Mouse (Mus musculus): ENCODE measurements around the gene Fbxw8.
A peak's percentile ranks its signal among the peaks of the same experiment; 100 is the strongest.

Gene Fbxw8

GRCm38 (mm10) chr5:118156976-118157375 lies 1.7 kb upstream of the Fbxw8 start:
- no peak for DNase-seq (ENCODE audit: extremely low read depth, low read depth, low spot score)

GRCm38 (mm10) chr5:118155565-118155947 lies 292 bp upstream of the Fbxw8 start:
- no peak for DNase-seq (ENCODE audit: extremely low read depth, low read depth, low spot score)

DNA sequence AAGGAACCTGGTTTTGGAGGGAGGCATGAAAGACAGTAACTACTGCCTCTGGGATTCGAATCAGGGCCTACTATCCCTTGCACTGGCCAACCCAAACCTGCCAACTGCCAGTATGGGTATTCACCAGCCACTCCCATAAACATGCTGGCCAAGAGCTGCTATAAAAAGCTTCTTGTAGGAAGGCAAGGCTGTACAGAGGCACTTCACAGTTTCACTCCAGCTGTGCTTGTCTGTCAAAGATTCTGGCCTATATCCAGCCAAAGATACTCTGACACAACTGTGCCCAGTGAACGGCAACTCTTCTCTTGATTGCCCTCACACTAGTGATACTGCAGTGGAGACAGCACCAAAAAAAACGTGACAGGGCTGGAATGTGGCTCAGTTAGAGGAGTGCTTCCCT lies 5.6 kb downstream of the Fbxw8 start:
- peak; percentile 13 for DNase-seq (ENCODE audit: extremely low read depth, low read depth, low spot score)

GRCm38 (mm10) chr5:118147264-118147663 lies 8.0 kb downstream of the Fbxw8 start:
- no peak for DNase-seq (ENCODE audit: extremely low read depth, low read depth, low spot score)

GRCm38 (mm10) chr5:118145999-118146679 lies 9.1 kb downstream of the Fbxw8 start:
- no peak for DNase-seq (ENCODE audit: extremely low read depth, low read depth, low spot score)

DNA sequence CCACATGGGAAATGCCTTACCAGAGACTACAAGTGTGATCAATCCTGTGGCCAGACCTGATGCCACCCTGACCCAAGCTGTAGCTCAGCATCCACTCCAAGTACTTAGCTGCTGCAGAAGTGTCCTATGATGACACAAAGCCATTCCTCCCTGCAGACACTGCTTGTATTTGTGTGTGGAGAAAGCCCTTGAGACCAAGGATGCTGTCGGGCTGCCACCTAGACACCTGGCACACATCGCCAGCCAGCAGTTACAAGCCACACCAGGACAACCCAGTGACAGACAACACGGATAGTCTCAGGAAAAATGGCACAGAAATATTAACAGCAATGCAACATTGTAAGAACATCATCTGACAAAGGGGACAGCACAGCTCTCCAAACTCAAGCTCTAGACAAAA lies 9.8 kb downstream of the Fbxw8 start:
- DNase-seq (ENCODE audit: extremely low read depth, low read depth, low spot score) = no peak

GRCm38 (mm10) chr5:118144770-118145169 lies 10.5 kb downstream of the Fbxw8 start:
- no peak for DNase-seq (ENCODE audit: extremely low read depth, low read depth, low spot score)

DNA sequence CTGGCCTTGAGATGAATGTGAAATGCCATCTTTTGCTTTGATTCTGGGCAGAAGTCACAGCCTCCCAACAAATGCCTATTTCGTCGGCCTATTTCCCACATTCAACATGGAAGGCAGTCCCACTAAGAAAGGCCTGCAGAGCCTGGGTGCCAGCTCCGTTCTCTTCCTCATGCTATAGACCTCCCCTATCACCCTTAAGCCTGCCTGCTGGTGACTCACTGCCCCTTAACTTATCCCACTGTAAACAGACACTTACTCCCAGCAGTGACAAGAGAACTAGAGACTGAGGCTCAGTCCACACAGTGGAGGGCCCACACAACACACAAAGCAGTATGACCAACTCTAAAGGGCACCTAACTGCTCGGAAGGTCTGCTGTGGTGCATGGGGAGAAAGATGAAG lies 10.9 kb downstream of the Fbxw8 start:
- no peak for DNase-seq (ENCODE audit: extremely low read depth, low read depth, low spot score)

DNA sequence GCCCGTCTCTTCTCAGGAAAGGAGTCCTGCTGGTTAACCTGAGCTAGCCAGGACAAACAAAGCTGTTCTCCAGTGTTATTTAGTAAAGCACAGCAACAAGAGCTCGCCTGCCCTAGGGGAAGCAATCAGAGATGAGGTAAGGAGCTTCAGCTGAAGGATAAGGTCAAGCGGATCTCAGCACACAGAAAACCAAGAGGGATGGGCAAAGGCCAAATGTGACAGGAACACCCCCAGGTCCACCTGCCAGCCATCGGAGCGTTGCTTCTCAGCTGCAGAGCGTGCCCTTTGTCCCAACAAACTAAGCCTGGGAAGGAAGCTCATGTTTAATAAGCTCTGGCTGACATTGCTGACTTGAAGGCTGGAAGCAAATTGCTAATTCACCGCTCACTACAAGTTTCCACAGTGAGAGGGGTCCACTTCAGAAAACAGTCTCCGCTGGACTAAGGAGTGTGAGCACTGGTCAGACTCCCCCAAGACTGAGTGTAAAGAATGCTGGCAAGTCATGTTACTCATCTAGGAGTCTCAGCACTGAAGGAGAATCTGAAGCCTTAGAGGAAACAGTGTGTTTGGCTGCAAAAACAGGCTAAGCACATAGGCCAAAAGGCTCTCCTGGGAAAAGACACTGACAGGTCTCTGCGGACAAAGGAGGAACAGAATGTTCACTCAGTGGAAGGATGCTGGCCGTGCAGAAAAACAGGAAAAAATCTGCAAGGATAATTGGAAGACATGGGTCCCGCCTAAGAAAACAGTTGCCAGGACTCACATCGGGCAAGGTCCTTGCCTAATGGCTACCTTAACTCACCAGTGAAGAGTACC lies 11.8 kb downstream of the Fbxw8 start:
- DNase-seq (ENCODE audit: extremely low read depth, low read depth, low spot score) = peak; percentile 13

DNA sequence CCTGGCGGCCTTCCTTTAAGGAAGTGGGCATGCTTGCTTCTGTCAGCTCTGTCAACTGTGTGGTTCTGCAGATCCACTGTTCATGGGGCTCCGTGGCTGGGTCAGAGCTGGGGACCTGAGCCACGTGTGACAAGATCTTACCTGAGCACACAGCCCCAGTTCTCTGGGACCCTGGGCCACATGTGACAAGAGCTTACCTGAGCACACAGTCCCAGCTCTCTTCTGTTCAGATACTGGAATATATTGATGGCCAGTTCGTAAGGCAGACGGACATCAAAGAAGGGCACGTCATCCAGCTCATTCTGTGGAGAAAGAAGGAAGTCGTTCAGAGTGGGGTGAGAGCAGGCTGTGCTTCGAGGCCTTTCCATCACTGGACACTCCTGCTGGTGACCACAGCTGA lies 12.8 kb downstream of the Fbxw8 start:
- no peak for DNase-seq (ENCODE audit: extremely low read depth, low read depth, low spot score)

- no peak for DNase-seq (ENCODE audit: extremely low read depth, low read depth, low spot score)
Measured at GRCm38 (mm10) chr5:118139630-118140029, 15.6 kb downstream of the Fbxw8 start.

DNA sequence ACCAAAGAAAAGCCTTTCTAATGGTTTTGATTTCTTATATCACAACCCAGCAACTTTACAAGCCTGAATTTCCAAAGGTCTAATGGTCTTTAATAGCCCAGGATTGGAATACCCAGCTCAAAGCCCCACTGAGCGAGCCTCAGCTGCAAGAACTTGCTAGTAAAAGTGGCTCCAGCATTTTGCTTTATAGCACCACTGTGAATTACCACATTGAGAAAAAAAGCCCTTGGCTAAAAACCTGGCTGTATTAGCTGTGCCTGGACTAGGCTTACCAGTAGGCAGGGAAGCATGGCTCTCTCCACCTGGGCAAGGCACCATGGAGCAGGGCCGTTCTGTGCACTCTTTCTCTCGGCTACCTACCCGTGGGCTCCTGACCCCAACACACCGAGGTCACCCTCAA lies 18.9 kb downstream of the Fbxw8 start:
- DNase-seq (ENCODE audit: extremely low read depth, low read depth, low spot score) = no peak

- no peak for DNase-seq (ENCODE audit: extremely low read depth, low read depth, low spot score)
Measured at GRCm38 (mm10) chr5:118128651-118129050, 26.6 kb downstream of the Fbxw8 start.

GRCm38 (mm10) chr5:118128208-118128607 lies 27.1 kb downstream of the Fbxw8 start:
- DNase-seq (ENCODE audit: extremely low read depth, low read depth, low spot score) = no peak

DNA sequence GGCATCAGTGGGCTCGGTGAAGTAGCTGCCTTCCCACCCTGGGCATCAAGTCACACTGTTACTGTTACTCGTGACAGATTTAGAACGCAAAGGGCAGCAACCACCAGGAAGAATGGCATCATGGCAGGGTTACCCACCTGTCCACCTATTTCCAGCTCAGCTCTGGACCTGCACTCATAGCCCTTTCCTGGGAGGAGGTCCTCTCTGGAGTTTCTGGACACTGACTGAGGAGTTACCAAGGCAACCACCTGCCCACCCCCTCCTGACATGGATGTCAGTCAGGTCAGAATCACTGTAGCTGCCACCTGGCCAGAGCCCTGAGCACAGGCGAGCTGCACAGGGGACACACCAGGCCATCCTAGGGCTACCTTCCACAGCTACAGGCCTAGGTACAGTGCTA lies 28.6 kb downstream of the Fbxw8 start:
- no peak for DNase-seq (ENCODE audit: extremely low read depth, low read depth, low spot score)

- DNase-seq (ENCODE audit: extremely low read depth, low read depth, low spot score) = no peak
Measured at GRCm38 (mm10) chr5:118123096-118123495, 32.2 kb downstream of the Fbxw8 start.

- DNase-seq (ENCODE audit: extremely low read depth, low read depth, low spot score) = no peak
Measured at GRCm38 (mm10) chr5:118121928-118122327, 33.3 kb downstream of the Fbxw8 start.

GRCm38 (mm10) chr5:118120670-118121069 lies 34.6 kb downstream of the Fbxw8 start:
- DNase-seq (ENCODE audit: extremely low read depth, low read depth, low spot score) = no peak

- DNase-seq (ENCODE audit: extremely low read depth, low read depth, low spot score) = no peak
Measured at GRCm38 (mm10) chr5:118118922-118119321, 36.3 kb downstream of the Fbxw8 start.

GRCm38 (mm10) chr5:118118351-118118750 lies 36.9 kb downstream of the Fbxw8 start:
- no peak for DNase-seq (ENCODE audit: extremely low read depth, low read depth, low spot score)

GRCm38 (mm10) chr5:118113617-118114016 lies 41.6 kb downstream of the Fbxw8 start:
- no peak for DNase-seq (ENCODE audit: extremely low read depth, low read depth, low spot score)

DNA sequence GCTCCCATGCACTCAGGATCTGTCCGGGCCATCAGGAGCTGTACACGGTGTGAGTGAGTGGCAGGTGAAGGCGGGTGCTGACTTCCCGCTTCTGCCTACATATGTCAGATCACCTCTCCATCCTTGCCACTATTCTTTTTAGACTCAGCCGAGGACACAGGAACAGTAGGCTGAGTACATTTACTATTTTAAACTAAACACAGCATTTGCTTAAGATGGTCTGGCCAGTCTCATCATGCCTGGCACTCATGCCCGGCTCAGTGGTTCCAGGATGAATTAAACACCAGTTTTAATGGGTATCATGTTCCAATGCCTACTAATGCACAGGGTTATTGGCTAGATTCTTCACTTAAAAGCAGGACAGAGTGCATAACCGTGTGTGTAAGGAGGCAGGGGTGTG lies 42.2 kb downstream of the Fbxw8 start:
- DNase-seq (ENCODE audit: extremely low read depth, low read depth, low spot score) = no peak

All from fat pad, adult 2 months (tissue).